Mouse (Mus musculus): Measurements from ENCODE around the gene Rnf151.
A peak's percentile ranks its signal among the peaks of the same experiment; 100 is the strongest.
"Not testable (repeated sequence)": the region's sequence is repeated elsewhere in the genome, so short reads cannot be mapped to it uniquely, and the experiment has no call there.

Gene Rnf151

GRCm38 (mm10) chr17:24705821-24706220 lies 12.0 kb downstream of the Rnf151 start:
- no peak for DNase-seq (ENCODE audit: low read depth)

DNA sequence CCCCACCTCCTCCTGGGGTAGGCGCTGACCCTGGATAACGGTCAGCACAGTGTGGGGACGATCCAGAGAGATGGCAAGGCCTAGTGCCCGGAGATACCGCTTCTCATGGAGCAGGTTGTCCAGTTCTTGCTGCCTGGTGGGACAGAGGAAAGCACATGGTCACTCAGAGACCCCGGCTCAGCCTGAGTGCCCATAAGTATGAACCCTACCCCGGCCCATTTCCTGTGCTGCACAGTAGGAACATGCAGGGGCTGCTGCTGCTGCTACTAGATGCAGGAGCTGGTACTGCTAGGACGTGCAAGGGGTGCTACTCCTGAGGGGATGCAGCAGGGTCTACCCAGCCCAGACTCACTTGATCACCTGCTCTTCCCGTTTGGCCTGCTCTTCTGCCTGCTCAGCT lies 16.6 kb downstream of the Rnf151 start:
- DNase-seq (ENCODE audit: low read depth), result no peak

GRCm38 (mm10) chr17:24699473-24699872 lies 18.4 kb downstream of the Rnf151 start:
- DNase-seq (ENCODE audit: low read depth), result no peak

DNA sequence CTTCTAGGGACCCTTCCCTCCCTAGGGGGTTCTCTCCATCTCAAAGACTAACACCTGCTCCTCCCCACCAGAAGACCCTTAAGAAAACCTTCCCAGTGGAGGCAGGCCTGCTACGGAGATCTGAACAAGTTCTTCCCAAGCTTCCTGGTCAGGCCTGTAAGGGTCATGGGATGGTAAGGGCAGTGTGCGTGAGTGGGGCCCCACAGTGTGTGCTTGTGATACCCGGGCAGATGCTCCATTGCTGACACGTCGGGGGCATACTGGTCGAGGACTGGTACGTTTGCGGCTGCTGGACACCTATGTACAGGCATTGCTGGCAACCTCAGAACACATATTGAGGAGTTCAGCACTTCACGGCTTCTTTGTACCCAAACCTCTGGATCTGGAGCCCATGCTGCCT lies 19.1 kb downstream of the Rnf151 start:
- DNase-seq (ENCODE audit: low read depth), result no peak

- peak; percentile 60 for DNase-seq (ENCODE audit: low read depth)
Measured at GRCm38 (mm10) chr17:24697985-24698384, 19.9 kb downstream of the Rnf151 start.

GRCm38 (mm10) chr17:24696011-24696697 lies 21.7 kb downstream of the Rnf151 start, which contains the start of the genes Gfer and Noxo1:
TSS of gene Gfer (minus strand) at chr17:24696156.
TSS of gene Noxo1 (plus strand) at chr17:24696234.
- peak; percentile 94 for DNase-seq (ENCODE audit: low read depth)

DNA sequence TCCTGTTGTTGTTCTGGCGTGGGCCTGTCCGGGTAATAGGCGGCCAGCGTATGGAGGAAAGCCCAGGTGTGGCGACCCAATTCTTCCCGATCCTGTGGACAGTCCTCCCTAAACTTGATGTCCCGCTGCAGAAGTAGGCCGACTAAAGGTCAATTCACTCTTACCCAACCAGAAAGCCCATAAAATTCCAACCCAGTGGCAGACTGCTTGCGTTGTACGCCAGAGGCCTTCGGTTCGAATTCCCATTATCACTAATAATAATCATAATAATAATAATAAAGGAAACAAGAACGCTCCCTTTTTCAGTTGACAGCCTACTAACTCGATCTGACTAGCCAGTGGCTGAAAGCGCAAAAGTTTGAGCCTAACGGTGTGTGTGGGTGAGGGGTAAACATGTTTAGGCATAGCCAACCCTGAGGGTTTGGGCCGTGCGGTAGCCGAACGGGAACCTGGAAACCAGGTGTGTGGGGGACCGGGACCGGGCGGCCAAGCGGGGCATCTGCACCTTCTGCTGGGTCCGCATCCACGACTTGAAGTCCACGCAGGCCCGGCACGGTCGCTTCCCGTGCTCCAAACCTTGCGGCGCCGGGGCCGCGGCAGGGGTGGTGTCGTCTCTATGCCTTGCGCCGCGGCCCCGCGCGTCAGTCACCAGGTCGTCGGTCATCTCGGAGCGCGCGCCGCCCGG lies 22.4 kb downstream of the Rnf151 start:
- no peak for DNase-seq (ENCODE audit: low read depth)

DNA sequence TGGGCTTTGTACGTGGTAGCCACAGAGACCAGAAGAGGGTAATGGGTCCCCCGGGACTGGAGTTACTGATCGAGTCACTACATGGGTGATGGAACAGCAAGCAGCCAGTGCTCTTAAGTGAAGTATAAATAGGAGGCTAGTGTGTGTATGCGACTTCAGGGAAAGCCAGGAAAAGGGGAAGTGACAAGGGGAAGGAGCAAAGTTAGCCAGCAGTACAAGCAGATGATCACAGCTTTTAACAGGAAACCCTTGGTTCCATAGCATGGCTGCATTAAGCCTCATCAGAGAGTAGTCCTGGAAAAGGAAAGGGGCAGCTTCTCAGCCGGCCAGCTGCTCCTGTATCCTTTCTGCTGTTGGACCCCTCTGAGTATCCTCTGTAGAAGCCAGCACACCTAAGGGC lies 25.5 kb downstream of the Rnf151 start:
- no peak for DNase-seq (ENCODE audit: low read depth)

DNA sequence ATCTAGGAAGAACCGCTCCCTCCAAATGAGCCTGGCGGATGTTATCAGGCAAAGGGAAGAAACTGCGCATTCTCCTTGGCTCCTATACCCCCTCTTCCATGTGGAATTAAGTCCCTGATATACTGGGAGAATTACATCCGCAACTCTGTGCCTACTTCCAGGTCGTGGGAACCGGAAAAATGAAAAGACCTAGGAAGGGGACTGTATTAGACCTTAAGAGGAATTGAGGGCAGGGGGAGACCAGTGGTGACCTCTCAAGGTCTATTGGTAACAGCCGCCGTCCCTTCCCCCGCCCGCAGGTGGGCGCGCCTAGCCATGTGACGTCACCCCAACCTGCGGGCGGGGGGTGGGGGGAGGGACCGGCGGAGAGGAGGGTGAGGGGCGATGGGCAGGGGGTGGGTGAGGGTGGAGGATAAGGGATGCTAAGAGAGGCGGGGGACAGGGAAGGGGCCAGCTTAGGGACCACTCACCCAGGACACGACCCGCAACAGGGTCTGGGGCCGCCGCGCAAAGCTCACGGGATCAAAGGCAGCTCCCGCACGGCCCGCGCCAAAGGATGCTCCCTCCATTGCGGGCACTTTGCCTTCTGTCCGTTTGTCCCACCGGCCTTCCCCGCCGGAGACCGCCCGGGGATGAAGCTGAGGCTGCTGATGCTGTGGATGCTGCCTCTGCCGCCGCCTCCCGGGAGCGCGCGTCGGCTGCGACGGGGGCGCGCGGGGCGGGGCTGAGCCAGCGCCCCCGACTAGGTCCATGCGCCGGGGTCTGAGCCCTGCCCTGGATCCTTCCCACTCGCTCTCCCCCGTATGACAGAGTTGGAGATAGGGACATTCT lies 28.4 kb downstream of the Rnf151 start, which contains the start of gene Syngr3:
TSS of gene Syngr3 (minus strand) at position 705 of the 831 bp plus-strand sequence.
- no peak for DNase-seq (ENCODE audit: low read depth)

GRCm38 (mm10) chr17:24687599-24687998 lies 30.3 kb downstream of the Rnf151 start:
- no peak for DNase-seq (ENCODE audit: low read depth)

DNA sequence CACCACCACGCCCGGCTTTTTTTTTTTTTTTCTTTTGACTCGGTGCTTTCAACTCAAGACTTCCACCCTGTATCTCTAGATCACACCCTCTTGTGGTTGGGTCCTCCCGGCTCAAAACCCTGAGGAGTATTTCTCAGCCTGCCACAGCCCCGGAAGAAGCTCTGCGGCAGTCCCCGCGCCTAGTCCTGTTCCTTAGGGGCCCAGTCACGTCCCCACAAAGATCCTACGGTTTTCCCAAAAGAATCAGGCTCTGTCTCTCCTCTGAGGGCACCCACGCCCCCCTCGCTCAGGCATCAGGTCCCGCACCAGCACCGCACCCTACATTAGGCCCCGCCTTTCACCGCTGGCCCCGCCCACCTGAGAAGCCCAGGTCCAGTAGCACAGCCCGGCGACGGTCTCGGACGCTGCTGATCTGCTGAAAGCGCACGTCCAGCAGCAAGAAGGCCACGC lies 30.7 kb downstream of the Rnf151 start:
- DNase-seq (ENCODE audit: low read depth), result no peak

DNA sequence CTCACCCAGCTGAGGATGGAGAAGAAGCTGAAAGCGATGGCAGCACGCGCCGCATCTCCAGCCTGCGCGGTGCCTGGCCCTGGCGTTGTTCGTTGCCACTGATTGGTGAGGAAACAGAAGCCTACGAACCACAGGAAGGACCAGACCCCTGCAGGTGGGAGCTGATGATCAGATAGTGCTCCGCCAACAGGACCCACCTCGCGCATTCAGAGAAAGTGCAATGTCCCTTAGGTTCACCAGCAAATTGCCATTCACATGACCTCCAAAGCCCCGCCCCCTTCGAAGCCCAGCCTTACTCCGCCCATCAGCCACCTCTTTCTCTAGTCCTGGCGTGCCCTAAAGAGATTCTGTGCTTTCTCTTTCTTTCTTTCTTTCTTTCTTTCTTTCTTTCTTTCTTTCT lies 31.3 kb downstream of the Rnf151 start:
- DNase-seq (ENCODE audit: low read depth), result no peak

DNA sequence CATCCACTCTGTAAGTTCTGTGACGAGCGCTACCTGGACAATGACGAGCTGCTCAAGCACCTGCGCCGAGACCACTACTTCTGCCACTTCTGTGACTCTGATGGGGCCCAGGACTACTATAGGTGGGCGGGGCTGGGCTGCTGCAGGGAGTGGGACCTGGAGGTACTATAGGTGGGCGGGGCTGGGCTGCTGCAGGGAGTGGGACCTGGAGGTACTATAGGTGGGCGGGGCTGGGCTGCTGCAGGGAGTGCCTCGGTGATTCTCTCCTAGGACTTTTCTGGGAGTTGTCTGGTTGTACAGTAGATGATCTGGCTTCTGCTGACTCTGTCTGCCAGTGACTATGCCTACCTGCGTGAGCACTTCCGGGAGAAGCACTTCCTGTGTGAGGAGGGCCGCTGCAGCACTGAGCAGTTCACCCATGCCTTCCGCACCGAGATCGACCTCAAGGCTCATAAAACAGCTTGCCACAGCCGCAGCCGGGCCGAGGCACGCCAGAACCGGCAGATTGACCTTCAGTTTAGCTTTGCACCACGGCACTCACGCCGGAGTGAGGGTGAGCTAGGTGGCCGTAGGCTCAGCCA lies 40.3 kb downstream of the Rnf151 start:
- DNase-seq (ENCODE audit: low read depth), result no peak

DNA sequence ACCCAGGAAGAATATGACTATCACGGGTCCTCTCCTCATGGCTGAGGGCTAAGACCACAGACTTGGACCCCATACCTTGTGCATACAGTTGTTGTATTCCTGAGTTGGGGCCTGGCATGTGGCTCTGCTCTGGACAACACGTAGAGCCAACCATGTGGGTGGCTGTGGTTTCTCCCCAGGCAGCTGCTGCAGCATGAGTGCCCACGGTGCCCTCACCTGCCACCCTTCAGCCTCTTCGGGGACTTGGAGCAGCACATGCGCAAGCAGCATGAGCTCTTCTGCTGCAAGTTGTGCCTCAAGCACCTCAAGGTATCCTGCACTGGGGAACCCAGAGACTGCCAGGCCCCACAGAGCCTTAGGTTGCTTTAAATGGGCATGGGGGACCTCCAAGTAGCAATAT lies 41.0 kb downstream of the Rnf151 start:
- no peak for DNase-seq (ENCODE audit: low read depth)

DNA sequence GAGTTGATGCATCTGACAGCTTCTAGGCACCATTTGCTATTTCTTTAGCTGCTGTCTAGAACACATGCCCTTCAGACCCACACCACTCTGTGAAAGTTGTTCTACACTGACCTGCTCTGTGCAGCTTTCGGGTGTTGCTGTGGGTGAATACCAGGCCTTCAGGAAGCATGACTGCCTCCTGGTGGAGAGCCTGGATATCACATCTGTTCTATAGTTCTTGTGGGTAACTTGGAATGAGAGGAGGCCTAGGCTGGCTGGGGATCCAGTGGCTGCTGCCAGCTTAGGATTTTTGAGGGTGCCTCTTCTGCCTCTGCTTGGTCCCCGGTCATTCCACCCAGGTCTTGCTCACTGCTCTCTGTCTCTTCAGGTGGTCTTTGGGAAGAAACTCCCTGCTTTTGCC lies 41.7 kb downstream of the Rnf151 start:
- DNase-seq (ENCODE audit: low read depth), result peak; percentile 92

DNA sequence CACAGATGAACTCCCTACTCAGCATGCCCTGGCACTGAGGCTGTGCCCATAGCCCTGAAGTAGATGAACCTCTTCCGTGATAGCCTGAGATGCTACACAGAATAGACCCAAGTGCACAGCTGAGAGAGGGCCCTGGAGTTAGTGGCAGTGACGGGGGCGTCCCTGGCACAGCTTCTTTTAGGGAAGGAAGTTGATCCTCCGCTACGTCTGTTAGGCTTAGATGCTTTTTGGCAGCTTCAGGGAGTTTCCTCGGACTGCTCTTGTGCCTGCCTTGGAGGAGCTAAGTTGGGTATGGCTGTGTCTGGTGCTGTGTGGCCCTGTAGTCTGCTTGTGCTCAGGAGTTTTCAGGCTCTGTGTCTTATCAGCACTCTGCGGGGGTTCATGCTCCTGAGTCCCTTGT lies 43.6 kb downstream of the Rnf151 start:
- DNase-seq (ENCODE audit: low read depth), result no peak

DNA sequence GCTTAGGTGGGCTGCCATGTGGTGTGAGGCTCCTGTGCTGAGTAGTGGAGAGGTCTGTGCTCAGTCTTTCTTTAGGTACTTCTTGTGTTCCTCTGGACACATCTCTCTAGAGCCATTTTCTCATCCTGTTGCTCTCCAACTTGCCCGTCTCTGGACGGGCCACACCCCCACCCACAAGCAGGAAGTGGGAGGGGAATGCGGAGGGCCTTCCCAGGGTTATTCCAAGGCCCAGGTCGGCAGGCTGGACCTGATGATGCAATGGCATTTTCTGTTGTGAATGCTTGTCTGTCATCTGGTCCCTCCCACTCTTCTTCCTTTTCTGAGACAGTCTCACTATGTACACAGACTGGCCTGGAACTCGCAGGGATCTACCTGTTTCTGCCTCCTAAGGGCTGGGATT lies 45.7 kb downstream of the Rnf151 start:
- peak; percentile 62 for DNase-seq (ENCODE audit: low read depth)

DNA sequence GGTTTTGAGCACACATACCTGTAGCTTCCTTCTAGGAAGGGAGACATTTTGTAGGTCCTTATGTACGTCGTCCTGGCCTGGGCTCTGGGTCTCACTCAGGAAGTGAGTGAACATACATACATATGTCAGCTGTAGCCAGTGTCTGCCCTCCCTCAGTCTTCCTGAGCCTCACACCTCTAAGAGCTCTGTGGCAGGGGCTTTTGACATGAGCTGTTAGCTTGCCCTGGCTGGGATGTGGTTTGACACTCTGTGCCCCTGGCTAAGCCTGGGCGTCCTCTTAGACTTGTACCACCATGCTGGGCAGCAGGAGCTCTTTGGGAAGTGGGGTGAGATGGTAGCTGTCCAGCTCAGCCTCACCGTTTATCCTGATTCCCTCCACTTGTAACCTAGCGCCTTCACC lies 46.5 kb downstream of the Rnf151 start:
- no peak for DNase-seq (ENCODE audit: low read depth)

GRCm38 (mm10) chr17:24670246-24670844 lies 47.5 kb downstream of the Rnf151 start:
- DNase-seq (ENCODE audit: low read depth), result peak; percentile 46

DNA sequence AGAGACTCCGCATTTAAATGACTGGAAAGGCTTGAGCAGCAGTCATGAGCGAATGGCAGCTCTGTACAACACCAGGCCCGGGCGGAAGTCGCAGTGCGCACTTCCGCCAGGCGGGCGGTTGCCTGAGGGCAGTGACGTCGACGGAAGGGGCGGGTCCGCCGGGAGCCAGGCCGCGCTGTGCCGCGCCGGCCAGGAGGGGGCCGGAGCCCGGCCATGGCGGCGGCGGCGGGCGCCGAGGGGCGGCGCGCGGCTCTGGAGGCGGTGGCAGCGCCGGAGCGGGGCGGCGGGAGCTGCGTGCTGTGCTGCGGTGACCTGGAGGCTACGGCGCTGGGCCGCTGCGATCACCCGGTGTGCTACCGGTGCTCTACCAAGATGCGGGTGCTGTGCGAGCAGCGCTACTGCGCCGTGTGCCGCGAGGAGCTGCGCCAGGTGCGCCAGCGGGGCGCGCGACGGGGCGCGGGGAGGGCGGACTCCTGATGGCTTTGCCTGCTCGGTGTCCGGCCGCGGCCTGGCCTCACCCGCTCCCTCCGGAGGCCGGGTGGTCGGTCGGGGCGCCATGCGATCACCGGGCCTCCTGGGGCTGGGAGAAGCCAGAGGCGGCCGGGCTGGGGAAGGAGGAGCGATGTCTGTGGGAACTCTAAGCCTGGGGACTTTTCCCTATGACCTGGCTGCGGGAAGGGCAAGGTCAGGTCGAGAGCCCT lies 48.2 kb downstream of the Rnf151 start, which contains the start of gene Zfp598:
TSS of gene Zfp598 (plus strand) at position 143 of the 701 bp plus-strand sequence.
- DNase-seq (ENCODE audit: low read depth), result peak; percentile 98

DNA sequence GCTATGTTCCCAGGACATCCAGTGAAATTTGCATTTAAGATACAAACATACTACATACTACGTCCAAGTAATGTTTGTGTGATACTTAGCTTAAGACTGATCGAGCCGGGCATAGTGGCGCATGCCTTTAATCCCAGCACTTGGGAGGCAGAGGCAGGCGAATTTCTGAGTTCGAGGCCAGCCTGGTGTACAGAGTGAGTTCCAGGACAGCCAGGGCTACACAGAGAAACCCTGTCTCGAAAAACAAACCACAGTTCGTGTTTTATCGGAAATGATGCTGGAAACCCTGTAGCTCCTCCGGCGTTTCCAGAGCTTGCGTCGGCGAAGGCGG lies 48.7 kb downstream of the Rnf151 start:
- DNase-seq (ENCODE audit: low read depth), result not testable (repeated sequence)

All from NIH3T3 (cell line).